Mouse (Mus musculus) liver, adult 2 months (tissue): ENCODE measurements at regions not wholly inside any gene's neighbourhood (a gene's known extent, or its start where the extent isn't known, plus 50 kb on each side); places are given as distances from the start of the nearest gene placed in this dataset.

Experiments
- CTCF ChIP-seq: fragments of 200-500 bp; IDR thresholded peaks from 2 replicates; pipeline ENCODE4 v1.5.1; 2011; ENCODE audit warnings: low read depth, low read length, control low read depth
- POLR2A ChIP-seq: fragments of 200-500 bp; IDR thresholded peaks from 2 replicates; pipeline ENCODE4 v1.6.1; 2011; ENCODE audit warnings: low read length, control low read depth; ENCODE audit not compliant: insufficient read depth; ENCODE audit errors: extremely low read depth

DNA sequence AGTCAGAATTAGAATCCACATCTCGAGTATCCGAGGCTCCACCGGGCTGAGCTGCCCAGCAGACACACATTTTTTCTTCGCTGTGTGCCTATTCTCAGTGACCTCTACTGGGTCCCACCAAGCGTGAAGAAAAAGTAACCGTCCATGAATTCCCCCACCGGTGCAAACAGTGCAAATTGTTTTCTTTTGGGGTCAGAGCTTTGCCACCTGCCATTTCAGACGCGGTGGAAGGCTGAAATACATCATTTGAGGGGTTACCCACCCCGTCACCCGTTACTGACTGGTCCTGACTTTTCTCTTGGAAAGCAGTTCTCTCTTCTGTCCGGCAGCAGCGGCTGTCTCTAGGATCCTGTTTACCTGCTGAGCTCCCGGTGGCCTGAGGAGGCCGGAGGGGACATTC, 105.7 kb downstream of the Gpat3 start:
- TF ChIP-seq CTCF: no peak
- TF ChIP-seq POLR2A: no peak
